Mouse (Mus musculus) induced T-regulatory cell, adult 2 months (primary cell): ENCODE measurements around the gene Por.

Experiments used
- DNase-seq: peaks from one replicate; pipeline ENCODE4 v3.0.0-alpha.2; 2012; ENCODE audit warnings: low read depth

The Por gene

GRCm38 (mm10) chr5:135657128-135657527 lies 12.7 kb upstream of the Por start:
- no peak for DNase-seq

DNA sequence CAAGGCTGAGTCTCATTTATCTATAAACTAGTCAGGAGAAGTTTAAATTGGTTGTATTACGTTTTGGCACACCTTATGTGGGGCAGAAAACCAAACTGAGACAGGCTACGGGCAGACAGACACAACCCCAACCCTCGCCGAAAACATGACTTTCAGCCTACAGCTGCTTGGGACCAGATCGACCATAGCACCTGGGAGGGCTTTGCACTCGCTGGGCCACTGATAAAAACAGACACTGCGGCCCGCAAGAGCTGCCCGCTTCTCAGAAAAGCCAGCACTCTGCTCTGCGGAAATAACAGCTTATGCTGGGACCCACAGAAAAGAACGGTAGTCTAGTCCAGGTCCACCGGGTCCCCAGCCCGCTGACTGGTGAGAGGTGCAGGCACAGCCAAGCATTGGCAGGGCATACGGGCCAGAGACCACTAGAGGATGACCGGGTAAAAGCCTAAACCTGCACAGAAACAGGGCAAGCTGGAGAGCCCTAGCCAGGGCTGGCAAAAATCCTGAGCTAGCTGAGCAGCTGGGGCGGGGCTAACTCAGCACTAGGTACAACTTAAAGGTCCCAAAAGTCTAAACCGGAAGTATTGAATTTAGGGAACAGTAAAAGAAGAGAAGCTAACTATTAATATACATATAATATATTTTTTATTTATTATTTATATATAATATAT lies 12.0 kb upstream of the Por start:
- DNase-seq: peak; percentile 28

GRCm38 (mm10) chr5:135659956-135660355 lies 9.9 kb upstream of the Por start:
- DNase-seq: no peak

GRCm38 (mm10) chr5:135660535-135660934 lies 9.3 kb upstream of the Por start:
- DNase-seq: no peak

DNA sequence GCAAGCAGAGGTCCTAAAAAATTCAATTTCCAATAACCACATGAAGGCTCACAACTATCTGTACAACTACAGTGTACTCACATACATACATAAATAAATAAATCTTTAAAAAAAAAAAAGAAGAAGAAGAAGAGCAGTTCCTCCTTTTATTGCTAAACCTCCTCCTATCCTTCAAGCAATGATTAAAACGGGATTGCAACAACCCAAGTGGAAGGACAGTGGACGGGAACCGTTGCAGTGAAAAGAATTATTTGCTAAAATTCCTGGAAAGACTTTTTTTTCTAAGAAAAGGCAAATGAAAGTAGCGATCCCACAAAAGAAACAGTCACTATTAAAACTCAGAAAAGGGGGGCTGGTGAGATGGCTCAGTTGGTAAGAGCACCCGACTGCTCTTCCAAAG lies 2.9 kb upstream of the Por start:
- DNase-seq: no peak

GRCm38 (mm10) chr5:135668071-135668470 lies 1.8 kb upstream of the Por start:
- DNase-seq: no peak

- DNase-seq: no peak
These were observed 1.0 kb downstream of the Por start for GRCm38 (mm10) chr5:135670881-135671280.

- DNase-seq: no peak
These were observed 2.7 kb downstream of the Por start for GRCm38 (mm10) chr5:135672509-135672908.

DNA sequence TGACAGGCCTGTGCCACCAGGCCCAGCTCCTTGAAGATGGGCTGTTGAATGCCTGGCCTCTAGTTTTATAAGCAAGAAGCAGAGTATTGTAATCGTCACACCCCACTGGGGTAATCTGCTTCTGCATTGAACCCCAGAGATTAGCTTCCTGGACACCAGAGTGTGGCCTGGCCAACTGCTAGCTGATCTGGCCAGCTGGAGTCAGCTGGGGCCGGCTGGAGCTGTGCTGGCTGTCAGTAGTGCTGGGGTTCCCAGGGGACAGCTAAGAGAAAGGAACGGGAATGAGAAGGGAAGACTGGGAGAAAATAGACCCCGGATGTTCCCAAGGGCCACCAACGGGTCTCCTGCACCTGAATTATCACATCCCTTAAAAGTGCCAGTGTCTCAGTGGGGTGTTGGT lies 3.1 kb downstream of the Por start:
- no peak for DNase-seq

GRCm38 (mm10) chr5:135674349-135674775 lies 4.5 kb downstream of the Por start:
- DNase-seq: no peak

GRCm38 (mm10) chr5:135674821-135675220 lies 5.0 kb downstream of the Por start:
- peak; percentile 42 for DNase-seq

DNA sequence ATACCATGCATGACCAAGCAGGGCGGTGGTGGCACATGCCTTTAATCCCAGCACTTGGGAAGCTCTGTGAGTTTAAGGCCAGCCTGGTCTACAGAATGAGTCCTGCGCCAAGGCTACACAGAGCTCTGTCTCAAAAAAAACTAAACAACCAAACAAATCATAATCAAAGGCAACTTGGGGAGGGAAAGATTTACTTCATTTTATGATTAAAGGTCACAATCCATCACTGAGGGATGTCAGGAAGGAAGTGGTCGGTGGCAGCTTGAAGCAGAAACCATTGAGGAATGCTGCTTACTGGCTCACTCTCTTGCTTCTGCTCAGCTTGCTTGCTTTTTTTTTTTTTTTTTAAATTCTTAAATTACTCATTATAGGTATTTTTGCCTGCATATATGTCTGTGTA lies 6.9 kb downstream of the Por start:
- no peak for DNase-seq

DNA sequence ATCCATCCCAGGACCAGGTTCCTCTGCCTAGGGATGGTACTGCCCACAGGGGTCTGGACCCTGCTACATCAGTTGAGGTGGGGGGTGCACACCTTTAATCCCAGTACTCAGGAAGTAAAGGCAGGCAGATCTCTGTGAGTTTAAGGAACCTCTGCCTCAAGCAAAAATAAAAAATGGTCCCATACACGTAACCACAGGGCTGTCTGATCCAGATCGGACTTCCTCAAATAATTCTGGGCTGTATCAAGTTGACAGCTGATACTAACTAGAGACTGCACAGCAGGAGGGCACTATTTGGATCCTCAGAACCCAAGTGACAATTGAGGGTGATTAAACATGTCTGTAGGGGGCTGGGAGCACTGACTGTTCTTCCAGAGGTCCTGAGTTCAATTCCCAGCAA lies 7.4 kb downstream of the Por start:
- no peak for DNase-seq

- DNase-seq: no peak
These were observed 8.6 kb downstream of the Por start for GRCm38 (mm10) chr5:135678481-135678880.

DNA sequence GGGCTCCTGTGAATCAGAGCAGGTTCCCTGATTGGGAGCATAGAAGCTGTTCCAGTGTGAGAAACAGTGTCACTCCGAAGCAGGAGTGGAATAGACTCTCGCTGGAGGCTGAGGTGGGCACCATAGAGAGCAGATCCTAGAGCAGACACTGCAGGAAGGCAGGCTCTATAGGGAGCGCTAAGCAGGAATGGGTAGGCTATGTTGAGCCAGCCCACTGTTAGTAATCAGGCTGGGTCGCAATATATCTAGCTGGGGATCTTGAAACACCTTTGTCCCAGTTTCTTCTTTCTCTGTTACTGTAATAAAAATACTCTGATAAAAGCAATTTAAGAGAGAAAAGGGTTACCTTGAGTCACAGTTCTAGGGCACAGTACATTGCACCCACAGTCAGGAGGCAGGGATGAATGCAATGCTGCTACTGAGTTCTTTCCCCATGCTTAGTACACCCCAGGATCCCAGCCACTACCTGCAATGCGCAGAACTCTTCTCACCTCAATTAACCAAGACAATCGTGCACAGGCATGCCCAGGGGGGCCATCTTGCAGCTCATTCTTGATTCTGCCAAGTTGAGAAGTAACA lies 11.2 kb downstream of the Por start:
- no peak for DNase-seq

GRCm38 (mm10) chr5:135682009-135682408 lies 12.2 kb downstream of the Por start:
- DNase-seq: no peak

DNA sequence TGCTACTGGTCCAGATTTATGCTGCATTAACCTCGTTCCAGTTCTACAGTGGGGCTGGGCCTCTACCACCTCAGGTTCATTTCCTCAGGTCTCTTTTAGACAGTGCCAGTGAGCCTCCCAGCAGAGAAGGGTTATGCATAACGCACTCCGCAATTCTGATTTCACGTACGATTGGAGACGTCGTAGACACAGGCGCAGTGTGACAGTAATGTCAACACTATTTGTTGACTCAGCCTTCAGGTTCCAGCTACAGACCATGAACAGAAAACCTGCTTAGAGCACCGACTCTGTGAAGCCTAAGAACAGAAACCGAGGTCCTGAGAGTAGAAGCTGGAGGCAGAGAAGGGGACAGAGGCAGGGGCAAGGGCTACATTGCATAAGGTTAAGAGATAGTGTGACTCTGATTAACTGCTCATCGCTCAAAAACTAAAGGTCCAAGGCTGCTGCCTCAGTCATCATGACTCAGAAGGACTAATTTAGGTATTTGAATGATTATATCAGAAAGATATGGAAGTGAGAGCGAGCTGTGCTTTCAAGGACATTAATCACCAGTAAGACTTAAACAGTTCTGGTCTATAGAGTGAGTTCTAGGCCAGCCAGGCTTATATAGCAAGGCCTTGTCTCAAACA lies 13.2 kb downstream of the Por start:
- DNase-seq: no peak

DNA sequence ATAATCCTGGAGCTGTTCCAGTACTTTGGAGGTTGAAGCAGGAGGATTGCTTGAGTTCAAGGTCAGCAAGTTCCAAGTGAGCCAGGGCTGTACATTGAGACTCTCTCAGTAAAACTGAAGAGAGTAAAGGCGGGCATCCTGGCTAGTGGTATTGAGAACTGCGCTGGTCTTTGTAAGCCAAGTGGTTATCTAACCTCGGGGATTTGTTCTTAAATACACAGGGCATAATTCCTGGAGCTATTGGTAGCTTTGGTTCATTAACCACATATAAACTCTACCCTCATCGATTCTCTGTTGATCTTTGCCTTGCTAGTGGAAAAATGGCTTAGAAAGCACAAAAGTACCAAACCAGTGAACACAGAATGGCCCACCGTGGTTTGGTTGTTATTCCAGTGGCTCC lies 20.6 kb downstream of the Por start:
- no peak for DNase-seq

DNA sequence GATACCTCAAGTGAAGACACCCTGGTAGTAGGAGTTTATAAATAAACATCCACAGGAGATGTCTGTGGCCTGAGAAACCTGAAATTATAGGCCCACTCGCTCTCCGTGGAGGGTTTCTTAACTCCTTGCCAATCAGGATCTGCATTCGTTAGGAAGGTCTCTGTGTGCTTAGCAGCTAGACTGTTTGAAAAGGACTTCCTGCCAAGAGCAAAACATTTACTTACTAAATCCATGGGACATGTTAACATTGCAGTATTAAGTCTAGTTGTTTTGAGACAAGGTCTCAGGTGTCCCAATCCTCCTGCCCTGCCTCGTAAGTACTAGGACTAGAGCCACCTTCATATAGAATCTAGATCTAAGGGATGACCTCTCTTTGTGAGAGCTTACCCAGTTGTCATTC lies 21.4 kb downstream of the Por start:
- DNase-seq: no peak

DNA sequence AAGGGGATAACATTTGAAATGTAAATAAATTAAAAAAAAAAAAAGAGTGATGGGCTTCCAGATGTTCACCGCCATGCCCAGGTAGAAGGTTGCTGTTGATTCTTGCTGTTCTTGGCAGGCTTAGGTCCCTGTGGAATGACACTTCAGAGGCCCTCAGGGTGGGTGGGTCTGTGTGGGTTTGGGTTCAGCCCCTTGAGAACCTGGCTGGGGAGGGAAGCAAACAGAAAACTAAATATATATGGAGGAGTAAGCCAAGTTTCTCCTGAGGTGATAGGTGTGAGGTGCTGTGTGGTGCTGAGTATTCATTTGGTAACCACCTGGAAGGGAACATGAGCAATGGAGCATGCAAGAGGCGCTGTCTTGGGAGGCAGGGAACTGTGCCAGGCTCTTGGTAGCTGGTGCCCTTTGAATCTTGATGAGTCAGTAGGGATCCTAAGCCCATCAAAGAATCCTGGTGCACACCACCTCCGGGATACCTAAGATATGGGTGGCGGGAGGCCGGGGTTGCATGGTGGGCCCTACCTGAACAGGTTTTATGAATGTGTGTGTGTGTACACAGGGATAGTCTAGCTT lies 23.5 kb downstream of the Por start:
- DNase-seq: no peak

DNA sequence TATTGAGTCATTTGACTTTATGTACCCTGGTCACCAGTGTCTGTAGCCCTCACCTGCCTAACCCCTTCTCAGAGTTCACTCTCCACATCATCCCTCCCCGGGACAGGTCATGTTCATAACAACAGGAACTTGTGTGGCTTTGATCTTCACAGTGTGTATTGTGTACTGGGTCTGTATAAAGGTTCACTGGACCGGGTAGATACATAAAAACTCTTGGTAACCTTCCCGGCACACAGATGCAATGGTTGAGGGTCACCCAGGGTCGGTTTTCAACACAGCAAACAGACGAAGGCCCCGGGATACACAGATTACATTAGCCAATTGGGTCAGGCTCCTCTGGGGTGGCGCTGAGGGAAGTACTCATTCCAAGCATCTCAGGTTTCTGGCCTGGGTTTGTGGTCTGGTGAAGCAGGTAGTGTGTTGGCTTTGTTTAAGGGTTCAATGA lies 25.5 kb downstream of the Por start:
- no peak for DNase-seq

- DNase-seq: no peak
These were observed 27.9 kb downstream of the Por start for GRCm38 (mm10) chr5:135697711-135698111.

DNA sequence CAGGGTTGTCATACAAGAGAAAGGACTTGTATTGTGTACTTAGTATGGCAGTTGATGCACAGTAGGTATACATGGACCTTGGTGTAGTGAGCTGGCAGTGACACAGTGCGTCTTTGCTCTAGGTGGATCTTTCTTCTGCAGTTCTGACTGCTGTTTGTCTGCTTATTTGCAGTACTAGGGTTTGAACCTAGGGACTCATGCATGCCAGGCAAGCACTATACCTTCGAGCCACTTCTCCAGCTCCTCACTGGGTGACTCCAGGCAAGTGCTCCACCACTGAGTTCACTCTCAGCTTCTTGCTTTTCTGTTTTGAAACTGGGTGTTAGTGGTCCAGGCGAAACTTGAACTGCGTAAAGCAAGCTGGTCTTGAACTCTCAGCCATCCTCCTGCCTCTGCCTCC lies 31.8 kb downstream of the Por start:
- no peak for DNase-seq
